Mouse (Mus musculus) left cerebral cortex, adult 6 months (tissue): Measurements from ENCODE around the gene Wdr6. TPM values are rescaled to one million over a fixed set of nuclear protein-coding genes. Genes with fewer than 3 reads are reported as not detected.

ENCODE experiments used
- long read RNA-seq, 2 experiments: library from polyadenylated mRNA; unstranded; transcript quantifications; one replicate each; pipeline ENCODE4 v2.0.0; 2019 to 2020
- polyA plus RNA-seq: library from polyadenylated mRNA; unstranded; fragments of <200 nt; fragmentation: Nextera tagmentation; gene quantifications from 2 replicates; pipeline ENCODE4 v1.2.3, GENCODE M21; 2021

Gene Wdr6
- 34.9 and 43.3 TPM in 2 replicates for polyA plus RNA-seq
- long read RNA-seq, experiment 1, full-length matches to known transcripts, result 321 of 402 reads
- long read RNA-seq, experiment 1, partial matches to known transcripts, result 71 of 402 reads
- long read RNA-seq, experiment 1, other reads (novel, unspliced or antisense), result 10 of 402 reads
- long read RNA-seq, experiment 2, full-length matches to known transcripts, result 14 of 65 reads
- long read RNA-seq, experiment 2, partial matches to known transcripts, result 18 of 65 reads
- long read RNA-seq, experiment 2, other reads (novel, unspliced or antisense), result 33 of 65 reads

DNA sequence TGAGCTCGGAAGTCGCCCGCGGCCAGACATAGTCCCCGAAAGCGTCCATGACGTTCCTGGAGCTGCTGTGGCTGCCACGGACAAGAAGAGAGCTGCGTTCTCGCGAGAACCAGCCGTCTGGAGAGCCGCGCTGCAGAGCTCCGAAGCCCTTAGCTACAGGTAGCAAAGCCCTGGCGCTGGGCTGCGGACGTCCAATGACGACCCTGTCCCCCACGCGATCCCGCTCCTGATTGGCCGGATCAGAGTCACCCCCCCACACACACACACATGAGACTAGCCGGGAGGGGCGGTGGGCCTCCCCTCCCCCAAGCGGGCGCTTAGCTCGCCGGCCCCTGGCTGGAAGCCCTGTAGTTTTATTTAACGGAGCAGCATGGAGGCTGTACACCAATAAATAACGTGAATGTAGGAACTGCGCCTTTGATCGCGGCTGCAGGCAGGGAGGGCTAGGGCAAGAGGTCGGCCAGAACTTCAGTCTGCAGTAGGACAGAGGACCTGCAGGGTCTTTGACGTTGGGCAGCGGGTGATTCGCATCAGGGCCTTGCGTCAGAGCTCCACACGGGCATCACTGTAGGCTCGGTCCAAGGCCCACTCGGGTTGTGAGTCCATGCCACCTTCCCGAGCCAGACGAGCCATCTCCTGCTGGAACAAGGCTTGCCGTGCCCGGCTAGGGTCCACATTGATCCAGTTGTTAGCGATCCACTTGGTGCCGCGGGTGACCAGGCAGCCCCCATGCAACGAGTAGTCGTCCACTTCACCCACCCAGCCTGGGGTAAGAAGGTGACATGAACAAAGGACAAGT lies at the start of gene Wdr6:
Wdr6 (minus strand) TSS at position 195 of the 799 bp plus-strand sequence.

DNA sequence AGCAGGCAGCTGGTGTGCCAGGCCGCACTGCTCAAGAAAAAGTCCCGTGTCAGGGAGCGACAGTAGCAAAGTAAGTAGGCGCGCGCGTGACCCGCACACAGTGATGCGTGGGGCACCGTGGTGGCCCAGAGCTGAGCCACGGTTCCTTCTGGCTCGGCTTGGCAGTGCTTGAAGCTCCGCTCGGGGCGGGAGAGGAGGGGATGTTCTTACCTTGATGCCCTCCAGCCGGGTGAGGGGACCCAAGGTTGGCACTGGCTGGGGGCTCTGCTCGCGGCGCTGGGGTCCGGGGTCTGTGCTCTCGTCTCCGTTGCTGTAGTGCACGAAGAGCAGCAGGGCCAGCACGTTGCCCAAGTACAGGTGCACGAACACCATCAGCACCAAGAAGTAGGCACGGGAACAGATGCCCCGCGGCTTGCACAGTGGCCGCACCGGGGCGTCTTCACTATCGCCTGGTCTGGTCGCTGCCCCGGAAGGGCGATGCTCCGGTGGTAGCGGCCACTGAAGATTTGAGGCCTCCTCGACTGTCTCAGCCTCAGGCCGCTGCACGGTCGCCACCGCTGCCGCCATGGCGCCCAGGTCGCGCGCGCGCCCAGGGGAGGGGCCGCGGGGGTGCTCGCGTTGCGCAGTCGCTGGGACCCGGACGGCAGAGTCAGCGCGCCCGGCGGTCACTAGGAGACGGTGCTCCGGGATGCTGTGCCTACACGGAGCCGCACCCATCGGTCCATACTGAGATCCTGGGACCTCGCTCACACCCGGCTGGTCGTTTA lies 18.6 kb upstream of the Wdr6 start, which contains the start of gene P4htm:
P4htm (minus strand) TSS at position 670 of the 767 bp plus-strand sequence.

GRCm38 (mm10) chr9:108569381-108570206 lies 8.9 kb downstream of the Wdr6 start, which contains the start of gene Dalrd3:
Gene Dalrd3 (plus strand): TSS chr9:108569886.

GRCm38 (mm10) chr9:108566815-108567776 lies 11.4 kb downstream of the Wdr6 start, which contains the start of gene Ndufaf3:
Gene Ndufaf3 (minus strand): TSS chr9:108567434.

GRCm38 (mm10) chr9:108560227-108560841 lies 18.2 kb downstream of the Wdr6 start, which contains the start of gene Impdh2:
Gene Impdh2 (plus strand): TSS chr9:108560286.

Other genes starting within 250 kb of the Wdr6 start
- gene Gpx1, start 239.8 kb downstream of the Wdr6 start, polyA plus RNA-seq, result 175 and 176 TPM in 2 replicates
- 37.5 and 44.5 TPM in 2 replicates for gene Usp4, start 230.9 kb downstream of the Wdr6 start, polyA plus RNA-seq
- gene 1700102P08Rik, start 185.9 kb downstream of the Wdr6 start, polyA plus RNA-seq, result 0.23 and 0.31 TPM in 2 replicates
- gene Ccdc36, start 150.3 kb downstream of the Wdr6 start, polyA plus RNA-seq, result 0.20 TPM in 2 replicates
- gene BC048562, start 142.3 kb downstream of the Wdr6 start, polyA plus RNA-seq, result not detected in 2 replicates
- 20.5 and 20.9 TPM in 2 replicates for gene Ccdc71, start 118.2 kb downstream of the Wdr6 start, polyA plus RNA-seq
- 17.6 and 22.8 TPM in 2 replicates for gene Klhdc8b, start 117.2 kb downstream of the Wdr6 start, polyA plus RNA-seq
- gene Lamb2, start 99.0 kb downstream of the Wdr6 start, polyA plus RNA-seq, result 3.7 and 4.3 TPM in 2 replicates
- 12.0 and 22.8 TPM in 2 replicates for gene Usp19, start 88.1 kb downstream of the Wdr6 start, polyA plus RNA-seq
- 48.3 and 58.7 TPM in 2 replicates for gene Qars, start 71.0 kb downstream of the Wdr6 start, polyA plus RNA-seq
- 60.6 and 69.0 TPM in 2 replicates for gene Qrich1, start 61.9 kb downstream of the Wdr6 start, polyA plus RNA-seq
- gene Impdh2, start 18.5 kb downstream of the Wdr6 start, polyA plus RNA-seq, result 54.1 and 56.5 TPM in 2 replicates
- gene Ndufaf3, start 11.3 kb downstream of the Wdr6 start, polyA plus RNA-seq, result 130 and 156 TPM in 2 replicates
- 79.3 and 89.5 TPM in 2 replicates for gene Dalrd3, start 8.9 kb downstream of the Wdr6 start, polyA plus RNA-seq
- gene P4htm, start 18.9 kb upstream of the Wdr6 start, polyA plus RNA-seq, result 125 and 139 TPM in 2 replicates
- gene Arih2, start 70.6 kb upstream of the Wdr6 start, polyA plus RNA-seq, result 16.5 and 22.1 TPM in 2 replicates
- 8.5 and 11.6 TPM in 2 replicates for gene Slc25a20, start 83.3 kb upstream of the Wdr6 start, polyA plus RNA-seq
- gene Prkar2a, start 110.6 kb upstream of the Wdr6 start, polyA plus RNA-seq, result 7.0 and 16.0 TPM in 2 replicates
- gene Ip6k2, start 205.1 kb upstream of the Wdr6 start, polyA plus RNA-seq, result 22.3 and 29.4 TPM in 2 replicates
- 39.1 and 47.3 TPM in 2 replicates for gene Nckipsd, start 229.6 kb upstream of the Wdr6 start, polyA plus RNA-seq
- 2.2 and 3.1 TPM in 2 replicates for gene Celsr3, start 247.6 kb upstream of the Wdr6 start, polyA plus RNA-seq